Mouse (Mus musculus): ENCODE measurements around the gene Usp49.

GRCm38 (mm10) chr17:47632181-47632840 is 1.8 kb downstream of the Usp49 start:
- TF ChIP-seq POLR2A (IDR thresholded peaks at IDR 0.05; ENCODE audit: low read depth, low read length) (no peak), CTCF (IDR thresholded peaks at IDR 0.05; ENCODE audit: extremely low read depth, insufficient read depth, insufficient read length, insufficient replicate concordance) (no peak)

Measured in spleen, adult 2 months (tissue).